ENCODE assay signal across 22 mouse cellular contexts in the genomic region with DNA sequence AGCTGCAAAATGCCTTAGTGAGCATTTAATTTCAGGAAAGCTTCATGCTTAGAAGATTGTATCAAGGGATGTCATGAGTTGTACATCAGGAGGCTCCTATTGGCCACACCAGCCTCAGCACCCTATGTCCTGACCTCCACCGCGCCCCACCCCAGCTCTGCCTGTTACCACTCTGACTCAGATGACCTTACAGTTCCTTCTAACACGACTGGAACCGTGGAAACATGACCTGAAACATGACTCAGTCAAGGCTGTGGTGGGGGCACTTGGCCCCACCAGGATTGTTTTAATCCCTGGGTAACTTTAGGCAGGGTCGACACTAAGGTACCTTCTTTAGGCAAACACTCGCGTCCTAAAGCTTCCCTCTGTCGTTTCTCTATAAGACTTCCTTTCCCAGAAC. TPM values are rescaled to one million over a fixed set of nuclear protein-coding genes. Genes with fewer than 3 reads are reported as not detected.
DNase-seq lines count a peak whose midpoint lies in the region; TF ChIP-seq lines count a peak whose summit lies in the region.
"Had no signal": no experiment of that assay in that cellular context is flagged by ENCODE, and none has a peak within 500 bp of the region (broad histone marks: within the 10 kb centered on the region; RNA-seq: fewer than 3 reads in every experiment).

No protein-coding gene starts in this region.

- H3K4me3 ChIP-seq in ES-E14 (ENCODE audit: insufficient read depth in 1 of 2, low read depth in 1 of 2, low read length in 2 of 2, poor library complexity in 1 of 2, severe bottlenecking in 1 of 2) = no peak overlapping the region
- H3K4me3 ChIP-seq: embryonic facial prominence, embryonic 12.5 days; embryonic facial prominence, embryonic 15.5 days; heart, embryonic 12.5 days; heart, embryonic 15.5 days; hindbrain, embryonic 15.5 days had no signal

- peak; percentile 71 to 83 for DNase-seq in adrenal gland, adult (ENCODE audit: inconsistent age in 2 of 2, low spot score in 1 of 2)
- DNase-seq in adrenal gland, postnatal 4 days (ENCODE audit: low spot score in 2 of 2) = no peak
- DNase-seq in ES-E14 (ENCODE audit: low read depth, low spot score) = no peak
- peak; percentile 53 for DNase-seq in adrenal gland, postnatal 10 days
- peak; percentile 68 to 75 for DNase-seq in adrenal gland, postnatal 36 days
- DNase-seq in cerebellum, adult 11 months = no peak
- no peak for DNase-seq in thymus, postnatal 36 days
- DNase-seq: cerebellum, adult 18-20 months; cerebellum, adult 9-10 months; cerebellum, postnatal 25 days; forebrain, postnatal 0 days; gastrocnemius, postnatal 25 days; heart, adult 18-20 months; heart, postnatal 10 days; heart, postnatal 36 days; kidney, adult 11 months had no signal

- H3K36me3 ChIP-seq in ES-E14 (ENCODE audit: control insufficient read depth, insufficient read depth, low read length, poor library complexity, severe bottlenecking) = no peaks in the 10 kb centered on the region
- H3K36me3 ChIP-seq: embryonic facial prominence, embryonic 12.5 days; embryonic facial prominence, embryonic 15.5 days; G1E; heart, embryonic 12.5 days; heart, embryonic 15.5 days; hindbrain, embryonic 15.5 days had no signal

- H3K9ac ChIP-seq in ES-E14 (ENCODE audit: insufficient read depth, low read depth, low read length, poor library complexity, severe bottlenecking) = no peak overlapping the region
- H3K9ac ChIP-seq: embryonic facial prominence, embryonic 12.5 days; embryonic facial prominence, embryonic 15.5 days; forebrain, postnatal 0 days; heart, embryonic 12.5 days; heart, embryonic 15.5 days; hindbrain, embryonic 15.5 days had no signal

- peaks cover 5% of the 10 kb centered on the region for H3K9me3 ChIP-seq in ES-E14 (ENCODE audit: control insufficient read depth, insufficient read depth, low read depth, low read length)
- H3K9me3 ChIP-seq: embryonic facial prominence, embryonic 12.5 days; embryonic facial prominence, embryonic 15.5 days; G1E; heart, embryonic 15.5 days; hindbrain, embryonic 15.5 days had no signal

- no peaks in the 10 kb centered on the region for H3K4me1 ChIP-seq in ES-E14 (ENCODE audit: control insufficient read depth in 2 of 2, insufficient read depth in 2 of 2, low read length in 2 of 2, poor library complexity in 1 of 2)

- in situ Hi-C loops in ES-E14 (cut with MboI; ENCODE audit: low sequenced_read_pairs in 2 of 2, unreplicated experiment in 2 of 2) = no loop called here

- H3K27ac ChIP-seq in ES-E14 (ENCODE audit: insufficient read depth, low read depth, low read length, poor library complexity, severe bottlenecking) = peak overlapping the region; percentile 35; the same call in 1 of the 2 replicates
- H3K27ac ChIP-seq: embryonic facial prominence, embryonic 12.5 days; embryonic facial prominence, embryonic 15.5 days; heart, embryonic 15.5 days; hindbrain, embryonic 15.5 days had no signal

TF ChIP-seq in ES-E14, 5 proteins besides CTCF, POLR2A, EP300 and RAD21:
- no peak for TF ChIP-seq ZNF384 (IDR thresholded peaks at IDR 0.05; ENCODE audit: low read depth, low read length)
- TF ChIP-seq MAFK (IDR thresholded peaks at IDR 0.05; ENCODE audit: insufficient read depth, low read depth, low read length) = no peak
- TF ChIP-seq CHD2 (IDR thresholded peaks at IDR 0.05; ENCODE audit: low read depth, low read length) = no peak
- TF ChIP-seq HCFC1 (IDR thresholded peaks at IDR 0.05; ENCODE audit: borderline replicate concordance, insufficient read depth, low read length) = no peak
- no peak for TF ChIP-seq ZC3H11A (IDR thresholded peaks at IDR 0.05; ENCODE audit: borderline replicate concordance, low read depth, low read length)

RNA-seq across cellular contexts. Expression of gene Mfap3, which starts 32.6 kb away (rescaled TPM):
- total RNA-seq in adrenal gland, postnatal 4 days (2021) = 10 to 100 TPM; 41.0 to 45.2 TPM
- 36.2 and 41.5 TPM in 2 replicates for total RNA-seq in ES-E14 (2012; rRNA removed)
- total RNA-seq in adrenal gland, postnatal 10 days (2021) = 10 to 100 TPM; 28.1 to 32.0 TPM
- 10 to 100 TPM; 25.5 to 29.7 TPM for total RNA-seq in adrenal gland, postnatal 36 days (2021)

RNA-seq across cellular contexts. Expression of gene Fam114a2, which starts 32.6 kb away (rescaled TPM):
- total RNA-seq in adrenal gland, postnatal 4 days (2021) = 10 to 100 TPM; 54.9 to 60.5 TPM
- 34.0 and 37.7 TPM in 2 replicates for total RNA-seq in ES-E14 (2012; rRNA removed)
- 10 to 100 TPM; 45.7 to 47.6 TPM for total RNA-seq in adrenal gland, postnatal 10 days (2021)
- total RNA-seq in adrenal gland, postnatal 36 days (2021) = 10 to 100 TPM; 56.8 to 72.0 TPM

Comparison
In these comparisons a context has a peak if more than half of its experiments do, and no peak if none do; other contexts are left out.
1. DNase-seq: peak in adrenal gland, adult (2 of 2), adrenal gland, postnatal 10 days (single experiment) and adrenal gland, postnatal 36 days (2 of 2); none in adrenal gland, postnatal 4 days (0 of 2), ES-E14 (single experiment), cerebellum, adult 11 months (single experiment) and thymus, postnatal 36 days (0 of 2).